Mouse (Mus musculus) cerebellum, adult 9-10 months (tissue): Measurements from ENCODE around the gene Pmepa1.
A peak's percentile ranks its signal among the peaks of the same experiment; 100 is the strongest.

ENCODE experiments used
- DNase-seq: peaks from one replicate; pipeline ENCODE4 v3.0.0; 2022

Pmepa1 gene

GRCm38 (mm10) chr2:173224832-173225231 lies 51.5 kb downstream of the Pmepa1 start:
- no peak for DNase-seq

DNA sequence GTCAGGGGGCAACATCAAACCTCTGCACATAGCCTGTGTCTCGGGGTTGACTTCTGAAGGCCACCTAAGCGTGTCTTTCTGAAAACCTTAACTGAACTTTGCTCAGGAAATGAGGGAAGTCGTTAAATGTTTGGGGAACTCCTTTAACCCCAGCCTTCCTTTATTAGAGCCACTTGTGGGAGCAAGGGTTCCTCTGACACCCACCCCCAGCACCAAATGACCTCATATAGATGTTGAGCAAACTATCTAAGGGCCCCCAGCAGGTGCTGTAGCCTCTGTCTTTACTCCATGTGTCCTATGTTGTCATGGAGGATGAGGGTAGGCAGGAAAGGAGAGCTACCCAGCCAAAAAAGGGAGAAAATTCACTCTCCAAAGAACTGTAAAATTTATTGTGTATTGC lies 52.2 kb downstream of the Pmepa1 start:
- DNase-seq, result no peak

DNA sequence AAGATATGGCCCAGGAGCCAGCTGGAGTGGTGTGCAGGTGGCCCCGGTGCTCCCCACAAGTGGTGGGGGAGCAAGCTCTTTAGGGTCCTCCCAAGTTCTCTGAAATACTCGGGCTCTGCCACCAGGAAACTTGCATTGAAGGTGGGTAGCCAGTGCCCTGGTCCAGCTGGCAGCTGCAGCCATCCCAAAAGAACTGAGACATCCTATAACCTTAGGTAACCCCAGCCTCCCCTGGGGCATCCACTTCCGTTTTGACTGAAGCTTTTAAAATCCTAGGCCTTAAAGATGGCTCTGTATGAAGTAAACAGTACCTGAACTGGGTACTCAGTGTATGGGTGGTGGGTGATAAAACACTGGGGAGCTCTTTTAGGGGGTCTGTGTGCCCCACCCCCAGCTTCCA lies 52.8 kb downstream of the Pmepa1 start:
- no peak for DNase-seq

DNA sequence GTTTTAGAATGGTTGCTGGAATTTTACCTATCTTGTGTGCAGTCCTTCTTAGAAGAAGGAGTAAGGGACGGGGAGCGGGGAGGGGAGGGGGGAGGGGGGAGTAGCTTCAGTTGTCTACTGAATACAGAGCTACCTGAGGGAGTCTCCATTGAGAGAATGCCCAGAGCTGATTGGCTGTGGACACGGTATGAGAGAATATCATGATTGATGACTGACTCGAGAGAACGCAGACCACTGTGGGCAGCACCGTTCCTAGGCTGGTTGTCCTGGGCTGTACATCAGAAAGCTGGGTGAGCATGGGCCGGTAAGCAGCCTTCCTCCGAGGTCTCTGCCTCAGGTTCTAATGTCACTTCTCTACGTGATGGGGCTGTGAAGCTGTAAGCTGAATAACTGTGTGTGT lies 55.6 kb downstream of the Pmepa1 start:
- DNase-seq, result no peak

DNA sequence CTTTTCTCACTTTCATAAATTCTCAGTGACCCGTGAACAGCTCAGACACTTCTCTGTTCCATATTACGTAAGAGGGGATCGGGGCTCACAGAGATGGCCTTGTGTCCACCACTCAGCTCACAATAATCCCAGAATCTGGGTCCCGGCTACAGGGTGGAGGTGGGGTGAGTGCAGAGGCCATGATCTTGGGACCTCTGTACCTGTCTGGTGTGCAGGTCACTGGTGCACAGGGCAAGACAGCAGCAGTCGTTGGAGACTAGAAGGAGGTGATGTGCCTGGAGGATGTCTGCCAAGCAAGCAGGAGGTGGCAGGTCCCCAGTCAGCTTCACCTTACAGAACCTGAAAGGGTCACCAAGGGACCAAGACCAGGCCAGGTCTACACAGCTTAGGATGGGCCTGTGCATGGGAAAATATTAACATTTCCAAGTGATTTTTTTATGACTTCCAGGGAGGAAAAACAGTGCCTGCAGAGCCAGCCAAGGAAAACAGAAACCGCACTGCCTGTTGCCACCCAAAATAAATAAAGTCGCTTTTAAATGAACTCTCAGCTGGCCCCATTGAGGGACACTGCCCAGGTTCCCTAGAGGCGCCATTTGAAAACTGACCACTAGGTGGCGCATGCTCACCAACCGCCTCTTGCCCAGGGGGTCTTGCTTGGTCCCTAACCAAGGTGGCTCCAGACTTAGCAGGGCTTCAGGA lies 56.9 kb downstream of the Pmepa1 start:
- no peak for DNase-seq

- no peak for DNase-seq
Observed at GRCm38 (mm10) chr2:173218416-173219141, 57.8 kb downstream of the Pmepa1 start, which contains the start of gene Zbp1. Gene Zbp1, minus strand, starts transcription at chr2:173218923.

- DNase-seq, result no peak
Observed at GRCm38 (mm10) chr2:173217763-173218258, 58.5 kb downstream of the Pmepa1 start.

- no peak for DNase-seq
Observed at GRCm38 (mm10) chr2:173217246-173217645, 59.1 kb downstream of the Pmepa1 start.

DNA sequence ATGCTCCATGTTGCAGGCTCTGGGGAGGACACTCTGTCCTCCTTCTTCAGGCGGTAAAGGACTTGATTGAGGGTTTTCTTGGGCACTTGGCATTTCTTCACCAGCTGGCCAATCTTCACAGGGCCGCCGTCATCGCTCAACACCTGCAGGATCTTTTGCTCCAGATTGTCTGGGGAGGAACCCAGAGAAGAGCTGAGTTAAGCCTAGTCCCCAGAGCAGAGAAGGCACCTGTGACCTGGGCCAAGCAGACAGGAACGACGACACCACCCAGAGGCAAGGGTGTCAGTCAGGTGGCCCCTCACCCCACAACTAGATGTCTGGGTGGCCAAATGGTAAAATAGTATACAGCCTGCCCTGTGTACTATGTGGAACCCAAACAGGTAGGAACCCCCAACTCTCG lies 59.5 kb downstream of the Pmepa1 start:
- DNase-seq, result no peak

GRCm38 (mm10) chr2:173212227-173212626 lies 64.1 kb downstream of the Pmepa1 start:
- no peak for DNase-seq

GRCm38 (mm10) chr2:173209091-173209815 lies 67.1 kb downstream of the Pmepa1 start:
- no peak for DNase-seq

DNA sequence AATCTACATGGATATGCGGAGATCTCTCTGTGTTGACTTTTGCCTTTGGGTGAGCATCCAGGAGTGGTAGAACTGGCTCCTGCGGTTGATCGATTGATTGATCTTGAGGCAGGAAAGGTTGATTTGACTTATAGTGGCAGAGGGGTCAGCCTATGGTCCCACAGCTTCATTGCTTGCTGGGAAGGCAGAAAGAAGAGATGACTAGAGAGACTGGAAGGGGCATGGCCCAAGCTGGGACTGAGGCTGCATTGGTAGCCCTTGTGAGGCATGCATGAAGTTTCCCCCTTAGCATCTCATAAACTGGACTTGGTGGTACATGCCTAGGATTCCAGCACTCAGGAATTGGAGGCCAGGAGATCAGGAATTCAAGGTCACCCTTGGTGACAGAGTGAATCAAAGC lies 69.3 kb downstream of the Pmepa1 start:
- DNase-seq, result no peak

GRCm38 (mm10) chr2:173205563-173206099 lies 70.7 kb downstream of the Pmepa1 start:
- DNase-seq, result no peak

GRCm38 (mm10) chr2:173204671-173205070 lies 71.7 kb downstream of the Pmepa1 start:
- DNase-seq, result no peak

DNA sequence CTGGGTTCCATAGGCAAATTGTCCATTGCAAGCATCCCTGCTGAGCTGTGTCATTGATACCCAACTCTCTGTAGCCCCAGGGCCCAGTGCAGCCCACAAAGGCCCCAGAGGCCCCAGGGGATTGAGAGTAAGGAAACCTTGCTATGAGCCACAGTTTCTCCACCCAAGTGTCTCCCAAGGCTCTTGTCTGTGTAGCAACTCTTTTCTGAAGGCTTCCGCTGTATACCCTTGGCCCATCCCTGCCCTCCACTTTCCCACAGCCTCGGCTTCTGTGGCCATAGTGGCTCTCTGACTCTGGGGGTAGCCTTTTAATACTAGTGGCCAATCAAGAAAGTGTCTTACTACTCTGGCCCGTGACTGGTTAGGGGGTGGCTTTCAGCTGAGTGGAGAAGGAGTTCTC lies 72.6 kb downstream of the Pmepa1 start:
- DNase-seq, result no peak

DNA sequence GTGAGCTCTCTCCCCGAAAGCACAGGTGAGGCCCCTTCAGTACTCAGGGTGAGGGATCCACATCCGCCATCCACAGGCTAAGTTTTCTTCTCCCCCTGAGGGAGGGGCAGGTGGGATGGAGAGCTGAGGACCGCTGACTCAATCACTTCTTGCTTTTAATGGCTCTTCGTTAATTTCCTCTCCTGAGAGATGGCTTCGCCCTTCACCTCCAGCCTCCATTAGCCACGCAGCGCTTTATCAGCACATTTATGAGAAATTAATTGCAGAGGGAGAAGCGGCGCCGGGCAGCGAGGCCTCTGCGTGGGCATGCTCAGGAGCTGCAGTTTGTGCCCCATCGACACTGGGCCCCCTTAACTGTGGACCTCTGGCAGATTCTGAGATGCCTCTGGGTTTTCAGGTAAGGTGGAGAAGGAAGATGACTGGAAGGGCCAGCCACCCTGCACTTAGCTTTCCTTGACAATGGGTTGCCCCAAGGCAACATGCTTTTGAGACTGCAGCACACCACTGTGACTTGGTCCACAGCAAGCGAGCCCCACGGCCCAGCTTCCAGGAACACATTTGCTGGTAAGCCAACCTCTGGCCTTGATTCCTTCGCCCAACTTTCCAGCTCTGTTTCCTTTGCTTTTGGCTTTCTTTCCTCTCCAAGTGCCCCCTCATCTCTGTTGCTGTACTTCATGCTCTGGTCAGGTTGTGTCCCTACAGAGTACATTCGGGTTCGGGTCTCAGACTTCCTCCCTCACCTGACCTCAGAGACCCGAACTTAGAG lies 73.2 kb downstream of the Pmepa1 start:
- DNase-seq, result no peak

GRCm38 (mm10) chr2:173194796-173195195 lies 81.5 kb downstream of the Pmepa1 start:
- no peak for DNase-seq

GRCm38 (mm10) chr2:173187182-173187855 lies 89.0 kb downstream of the Pmepa1 start:
- DNase-seq, result no peak

DNA sequence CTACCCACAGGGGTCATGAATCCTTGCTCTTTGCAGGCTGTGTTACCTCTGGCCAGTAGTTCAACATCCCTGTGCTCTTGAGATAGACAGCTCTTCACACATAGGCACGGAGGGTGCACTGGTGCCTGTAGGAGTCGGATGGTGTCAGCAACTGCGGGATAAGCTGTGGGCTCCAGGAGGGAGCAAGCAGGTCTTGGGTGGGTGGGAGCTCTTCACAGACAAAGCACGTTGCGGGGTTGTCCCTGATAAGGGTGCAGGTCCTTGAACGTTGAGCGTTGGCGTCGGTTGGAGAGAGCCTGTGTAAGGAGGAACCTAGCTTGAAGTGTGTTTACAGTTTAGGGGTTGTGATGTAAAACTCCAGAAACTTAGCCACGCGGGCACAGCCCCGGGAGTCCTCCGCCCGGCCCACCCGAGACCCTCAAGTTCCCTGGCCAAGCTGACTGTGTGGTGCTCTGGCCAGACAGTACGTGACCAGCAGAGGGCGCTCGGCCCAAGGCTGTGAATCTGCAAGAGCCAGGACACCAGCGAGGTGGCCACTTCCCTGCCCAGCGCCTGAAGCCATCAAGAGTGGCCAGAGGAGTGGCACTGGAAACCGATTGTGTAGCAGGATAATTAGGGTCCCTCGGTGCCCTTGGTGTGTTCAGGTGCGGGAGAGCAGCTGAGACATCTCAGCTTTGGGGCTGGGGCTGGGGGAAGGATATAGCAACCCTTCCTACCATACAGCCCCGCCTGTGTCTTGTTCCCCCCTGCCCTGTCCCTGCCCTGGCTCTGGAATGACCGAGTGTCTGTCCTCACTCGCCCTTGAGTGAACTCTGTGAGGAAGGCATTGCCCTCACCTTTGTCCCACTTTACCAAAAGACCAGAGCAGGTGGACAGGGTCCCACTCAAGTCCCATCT lies 90.0 kb downstream of the Pmepa1 start:
- DNase-seq, result peak; percentile 54

DNA sequence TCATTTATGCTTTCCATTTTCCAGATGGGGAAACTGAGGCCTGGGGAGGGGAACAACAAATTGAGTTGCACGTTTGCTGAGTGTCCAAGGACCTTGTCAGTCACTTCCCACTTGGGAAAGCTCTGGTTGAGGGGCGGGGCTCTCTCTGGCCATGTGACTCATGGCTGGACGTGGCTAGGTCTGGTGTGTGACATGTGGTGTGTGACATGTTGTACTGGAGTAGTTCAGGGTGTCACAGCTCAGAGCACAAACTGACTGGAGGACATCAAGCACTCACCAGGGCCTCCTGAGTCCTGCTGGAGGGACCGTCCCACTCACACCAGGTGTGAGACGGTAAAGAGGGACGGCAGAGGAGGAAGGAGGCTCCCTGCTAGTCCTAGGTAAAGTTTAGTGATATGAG lies 91.1 kb downstream of the Pmepa1 start:
- DNase-seq, result no peak
